Mouse (Mus musculus): Measurements from ENCODE around the gene Defb29. TPM values are rescaled to one million over a fixed set of nuclear protein-coding genes. Genes with fewer than 3 reads are reported as not detected.

Gene Defb29
- polyA plus RNA-seq, 1 experiment, result not detected

DNA sequence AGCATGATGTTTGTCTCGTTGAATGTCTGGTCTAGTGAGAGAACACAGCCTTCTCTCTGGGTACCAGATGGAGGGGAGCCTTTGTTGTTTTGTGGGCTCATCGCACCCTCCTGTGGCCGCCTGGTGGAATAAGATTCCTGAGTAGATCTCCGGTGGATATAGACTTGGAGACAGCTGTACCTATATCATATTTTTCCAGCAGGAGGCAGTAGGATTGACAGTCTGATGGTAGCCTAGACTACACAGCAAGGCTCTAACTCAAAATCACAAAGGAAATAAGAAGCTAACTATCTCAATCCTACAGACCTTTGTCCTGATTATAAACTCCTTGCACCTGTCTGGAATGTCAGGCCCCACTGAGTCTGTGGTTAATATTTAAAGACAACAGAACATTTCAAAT is 4.8 kb upstream of the Defb29 start:
- H3K27me3 ChIP-seq (ENCODE audit: control insufficient read depth, insufficient read depth, low read length), result no peaks in the 10 kb centered on the region; the same call in 1 of the 2 replicates
- peak; percentile 13 to 22 for DNase-seq
- peak; percentile 51; the same call in 1 of the 2 replicates for TF ChIP-seq CTCF (IDR thresholded peaks at IDR 0.05; ENCODE audit: borderline replicate concordance, insufficient read depth, low read depth, low read length)
- no peak for TF ChIP-seq POLR2A (IDR thresholded peaks at IDR 0.05; ENCODE audit: borderline replicate concordance, insufficient read depth, low read length)
- no peak overlapping the region for H3K4me3 ChIP-seq (replicated peaks; ENCODE audit: insufficient read depth, low read depth, low read length)
- no peaks in the 10 kb centered on the region for H3K4me1 ChIP-seq (ENCODE audit: control insufficient read depth, insufficient read depth, low read length)
- no peak overlapping the region for H3K27ac ChIP-seq (ENCODE audit: insufficient read depth, low read length)
- 15% methylated on average over 4 of the region's 4 CpGs for WGBS

DNA sequence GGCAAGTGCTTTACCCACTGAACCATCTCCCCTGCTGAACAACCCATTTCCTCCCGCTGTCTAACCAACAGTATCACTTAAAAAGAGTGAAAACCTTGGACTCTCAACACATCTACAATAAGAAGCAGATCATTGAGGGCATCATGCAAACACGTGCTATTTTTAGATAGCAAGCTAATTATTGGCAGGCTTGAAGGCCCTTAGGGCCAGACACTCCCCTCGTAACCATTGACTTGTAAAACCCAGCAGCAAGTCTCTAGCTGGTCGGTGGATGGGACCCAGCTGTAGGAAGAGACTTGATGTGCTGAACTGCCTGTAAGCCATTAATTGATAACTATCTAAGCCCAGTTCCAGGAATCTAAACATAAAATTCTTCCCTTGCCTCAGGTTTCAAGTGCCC is 3.6 kb upstream of the Defb29 start:
- DNase-seq, result no peak
- WGBS, result 52% methylated on average over 4 of the region's 4 CpGs
- H3K27ac ChIP-seq (ENCODE audit: insufficient read depth, low read length), result no peak overlapping the region
- no peak for TF ChIP-seq CTCF (IDR thresholded peaks at IDR 0.05; ENCODE audit: borderline replicate concordance, insufficient read depth, low read depth, low read length)
- no peak for TF ChIP-seq POLR2A (IDR thresholded peaks at IDR 0.05; ENCODE audit: borderline replicate concordance, insufficient read depth, low read length)
- H3K27me3 ChIP-seq (ENCODE audit: control insufficient read depth, insufficient read depth, low read length), result no peaks in the 10 kb centered on the region
- H3K4me1 ChIP-seq (ENCODE audit: control insufficient read depth, insufficient read depth, low read length), result no peaks in the 10 kb centered on the region
- H3K4me3 ChIP-seq (replicated peaks; ENCODE audit: insufficient read depth, low read depth, low read length), result no peak overlapping the region

DNA sequence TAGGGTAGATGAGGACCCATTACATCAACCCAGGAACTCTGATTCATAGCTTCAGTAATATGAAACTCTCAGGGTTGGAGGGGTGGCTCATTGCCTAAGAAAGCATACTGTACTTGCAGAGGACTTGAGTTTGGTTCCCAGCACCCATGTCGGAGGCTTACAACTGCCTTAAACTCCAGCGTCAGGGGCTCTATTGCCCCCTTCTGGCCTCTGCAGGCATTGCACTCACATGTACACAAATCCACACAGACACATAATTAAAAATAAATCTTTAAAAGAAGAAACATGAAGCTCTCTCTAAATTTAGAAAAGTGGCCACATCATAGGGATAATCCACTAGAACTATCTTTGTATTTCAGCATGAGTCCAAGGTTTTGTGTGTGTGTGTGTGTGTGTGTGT is 3.0 kb upstream of the Defb29 start:
- no peak overlapping the region for H3K4me3 ChIP-seq (replicated peaks; ENCODE audit: insufficient read depth, low read depth, low read length)

DNA sequence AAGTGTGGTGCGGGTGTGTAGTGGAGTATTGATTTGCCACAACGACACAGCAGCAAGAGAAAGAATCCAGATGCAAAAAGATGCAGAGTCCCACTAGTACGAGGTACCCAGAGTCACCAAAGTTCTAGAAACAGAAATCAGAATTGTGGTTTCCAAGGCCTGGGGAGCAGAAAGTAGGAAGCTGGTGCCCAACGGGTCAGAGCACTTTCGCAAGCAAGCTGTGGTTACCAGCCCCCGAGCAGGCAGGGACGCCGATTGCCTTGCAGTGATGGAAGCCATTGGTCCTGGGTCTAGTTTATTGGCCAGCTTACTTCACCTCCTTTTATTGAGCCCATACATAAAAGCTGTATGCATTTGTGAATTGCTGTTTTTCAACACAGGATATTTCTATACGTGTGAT is 2.1 kb upstream of the Defb29 start:
- TF ChIP-seq POLR2A (IDR thresholded peaks at IDR 0.05; ENCODE audit: borderline replicate concordance, insufficient read depth, low read length) (no peak), CTCF (IDR thresholded peaks at IDR 0.05; ENCODE audit: borderline replicate concordance, insufficient read depth, low read depth, low read length) (no peak)
- WGBS, result 90% methylated on average over 9 of the region's 9 CpGs
- DNase-seq, result no peak
- Histone ChIP-seq H3K27ac (ENCODE audit: insufficient read depth, low read length) (no peak overlapping the region), H3K4me3 (replicated peaks; ENCODE audit: insufficient read depth, low read depth, low read length) (no peak overlapping the region), H3K4me1 (ENCODE audit: control insufficient read depth, insufficient read depth, low read length) (no peaks in the 10 kb centered on the region), H3K27me3 (ENCODE audit: control insufficient read depth, insufficient read depth, low read length) (no peaks in the 10 kb centered on the region)

More for the DNA sequence above, 3.0 kb upstream of the Defb29 start:
- WGBS, result 79% methylated on average over 2 of the region's 2 CpGs
- no peak for DNase-seq
- H3K27ac ChIP-seq (ENCODE audit: insufficient read depth, low read length), result no peak overlapping the region
- H3K27me3 ChIP-seq (ENCODE audit: control insufficient read depth, insufficient read depth, low read length), result no peaks in the 10 kb centered on the region
- H3K4me1 ChIP-seq (ENCODE audit: control insufficient read depth, insufficient read depth, low read length), result no peaks in the 10 kb centered on the region
- no peak for TF ChIP-seq CTCF (IDR thresholded peaks at IDR 0.05; ENCODE audit: borderline replicate concordance, insufficient read depth, low read depth, low read length)

DNA sequence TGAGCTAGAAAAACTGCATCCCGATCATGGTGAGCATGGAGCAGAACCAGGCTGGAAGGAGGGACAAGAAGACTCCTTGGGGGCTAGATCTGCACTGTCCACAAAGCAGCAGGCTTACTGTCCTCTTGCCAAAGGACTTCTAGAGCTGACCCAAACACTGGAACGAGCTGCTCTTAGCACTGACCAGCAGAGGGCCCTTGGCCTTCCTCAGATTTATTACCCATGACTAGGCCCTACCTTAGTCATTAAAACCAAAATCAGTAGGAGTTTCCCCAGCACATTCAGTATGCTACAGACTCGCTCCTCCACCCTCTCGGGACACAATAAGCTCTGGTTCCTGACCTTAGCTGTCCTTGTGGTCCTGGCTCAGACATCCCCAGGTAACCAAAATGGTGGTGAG is 21.9 kb downstream of the Defb29 start, which contains the start of gene Defb28:
Gene Defb28, plus strand, starts transcription at position 275 of the 400 bp plus-strand sequence.
- Histone ChIP-seq H3K27ac (ENCODE audit: insufficient read depth, low read length) (no peak within 1 kb of the TSS), H3K4me3 (replicated peaks; ENCODE audit: insufficient read depth, low read depth, low read length) (no peak within 1 kb of the TSS), H3K27me3 (ENCODE audit: control insufficient read depth, insufficient read depth, low read length) (no peaks in the 10 kb centered on the region), H3K4me1 (ENCODE audit: control insufficient read depth, insufficient read depth, low read length) (no peaks in the 10 kb centered on the region)
- TF ChIP-seq CTCF (IDR thresholded peaks at IDR 0.05; ENCODE audit: borderline replicate concordance, insufficient read depth, low read depth, low read length), result no peak
- TF ChIP-seq POLR2A (IDR thresholded peaks at IDR 0.05; ENCODE audit: borderline replicate concordance, insufficient read depth, low read length), result no peak
- no peak for DNase-seq
- 69% methylated on average over 4 of the region's 4 CpGs for WGBS

DNA sequence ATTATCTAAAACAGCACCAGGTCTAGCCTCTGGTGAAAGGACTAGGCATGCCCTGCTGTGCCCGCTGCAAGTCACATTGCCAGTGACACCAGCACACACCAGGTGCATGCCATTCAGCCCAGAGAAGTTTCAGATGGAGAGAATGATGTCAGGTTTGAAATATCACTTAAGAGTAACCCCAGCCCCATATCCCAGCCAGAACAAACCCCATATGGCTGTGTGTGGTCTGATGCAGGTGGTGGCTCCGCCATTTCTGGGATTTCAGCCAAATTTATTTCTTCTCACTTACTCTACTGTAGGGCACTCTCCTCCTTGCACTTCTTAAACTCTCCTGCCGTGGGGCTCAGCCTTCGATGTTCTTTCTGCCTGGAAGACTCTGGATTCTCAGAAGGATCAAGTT is 23.8 kb downstream of the Defb29 start:
- DNase-seq, result no peak
- no peaks in the 10 kb centered on the region for H3K27me3 ChIP-seq (ENCODE audit: control insufficient read depth, insufficient read depth, low read length)
- no peak overlapping the region for H3K4me3 ChIP-seq (replicated peaks; ENCODE audit: insufficient read depth, low read depth, low read length)
- no peak overlapping the region for H3K27ac ChIP-seq (ENCODE audit: insufficient read depth, low read length)
- no peaks in the 10 kb centered on the region for H3K4me1 ChIP-seq (ENCODE audit: control insufficient read depth, insufficient read depth, low read length)
- no peak for TF ChIP-seq CTCF (IDR thresholded peaks at IDR 0.05; ENCODE audit: borderline replicate concordance, insufficient read depth, low read depth, low read length)
- TF ChIP-seq POLR2A (IDR thresholded peaks at IDR 0.05; ENCODE audit: borderline replicate concordance, insufficient read depth, low read length), result no peak
- WGBS, result 27% methylated on average over 4 of the region's 4 CpGs

DNA sequence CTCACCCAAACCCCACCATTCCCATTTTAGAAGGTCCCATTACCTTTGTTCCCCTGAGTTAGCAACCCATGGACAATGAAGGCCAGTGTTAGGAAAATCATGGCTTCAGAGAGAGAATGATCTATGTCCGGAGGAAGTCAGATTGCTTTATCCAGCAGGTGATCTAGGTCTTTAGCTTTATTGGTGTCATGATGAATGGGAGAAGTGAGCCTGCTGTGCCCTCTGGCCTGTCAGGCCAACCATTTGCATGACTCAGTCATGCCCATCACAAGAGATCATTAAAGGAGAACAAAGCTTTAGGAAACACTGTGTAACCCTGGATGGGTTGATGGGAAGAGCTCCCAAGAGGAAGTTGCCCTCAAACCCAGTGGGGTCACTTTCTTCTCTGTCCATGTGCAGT is 28.3 kb downstream of the Defb29 start, which contains the start of gene Defb26:
Gene Defb26, minus strand, starts transcription at position 101 of the 400 bp plus-strand sequence.
- H3K27me3 ChIP-seq (ENCODE audit: control insufficient read depth, insufficient read depth, low read length), result no peaks in the 10 kb centered on the region
- TF ChIP-seq CTCF (IDR thresholded peaks at IDR 0.05; ENCODE audit: borderline replicate concordance, insufficient read depth, low read depth, low read length) (no peak), POLR2A (IDR thresholded peaks at IDR 0.05; ENCODE audit: borderline replicate concordance, insufficient read depth, low read length) (no peak)
- no peak within 1 kb of the TSS for H3K27ac ChIP-seq (ENCODE audit: insufficient read depth, low read length)

DNA sequence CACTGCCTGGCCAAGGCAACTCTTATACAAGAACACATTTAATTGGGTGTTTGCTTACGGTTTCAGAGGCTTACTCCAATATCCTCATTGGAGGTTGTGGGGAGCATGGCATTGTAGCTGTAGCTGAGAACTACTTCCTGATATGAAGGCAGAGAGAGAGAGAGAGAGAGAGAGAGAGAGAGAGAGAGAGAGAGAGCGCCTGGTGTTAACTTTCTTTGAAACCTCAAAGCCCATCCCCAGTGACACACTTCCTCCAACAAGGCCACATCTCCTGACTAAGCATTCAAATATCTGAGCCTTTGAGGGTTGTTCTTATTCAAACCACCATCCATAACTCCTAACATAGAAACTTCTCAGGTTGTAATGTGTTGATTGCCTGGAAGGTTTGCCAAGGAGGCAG is 35.9 kb downstream of the Defb29 start:
- Histone ChIP-seq H3K4me3 (replicated peaks; ENCODE audit: insufficient read depth, low read depth, low read length) (no peak overlapping the region), H3K27me3 (ENCODE audit: control insufficient read depth, insufficient read depth, low read length) (no peaks in the 10 kb centered on the region), H3K27ac (ENCODE audit: insufficient read depth, low read length) (no peak overlapping the region), H3K4me1 (ENCODE audit: control insufficient read depth, insufficient read depth, low read length) (no peaks in the 10 kb centered on the region)
- DNase-seq, result no peak
- TF ChIP-seq CTCF (IDR thresholded peaks at IDR 0.05; ENCODE audit: borderline replicate concordance, insufficient read depth, low read depth, low read length) (no peak), POLR2A (IDR thresholded peaks at IDR 0.05; ENCODE audit: borderline replicate concordance, insufficient read depth, low read length) (no peak)
- WGBS, result 84% methylated on average over 2 of the region's 2 CpGs

More for the DNA sequence above, 28.3 kb downstream of the Defb29 start, which contains the start of gene Defb26:
- no peak for DNase-seq
- Histone ChIP-seq H3K4me3 (replicated peaks; ENCODE audit: insufficient read depth, low read depth, low read length) (no peak within 1 kb of the TSS), H3K4me1 (ENCODE audit: control insufficient read depth, insufficient read depth, low read length) (no peaks in the 10 kb centered on the region)
- WGBS, result 43% methylated on average over 1 of the region's 1 CpGs

All from cerebellum, adult 2 months (tissue).